Mouse (Mus musculus) cerebellum, adult 8-10 months (tissue): Measurements from ENCODE around the gene Zfp385c.
"Not testable (repeated sequence)": the region's sequence is repeated elsewhere in the genome, so short reads cannot be mapped to it uniquely, and the experiment has no call there.

Source experiments
- DNase-seq: peaks from one replicate; pipeline ENCODE4 v3.0.0; 2022

The Zfp385c gene

GRCm38 (mm10) chr11:100623867-100624266, 68.4 kb downstream of the Zfp385c start:
- no peak for DNase-seq

DNA sequence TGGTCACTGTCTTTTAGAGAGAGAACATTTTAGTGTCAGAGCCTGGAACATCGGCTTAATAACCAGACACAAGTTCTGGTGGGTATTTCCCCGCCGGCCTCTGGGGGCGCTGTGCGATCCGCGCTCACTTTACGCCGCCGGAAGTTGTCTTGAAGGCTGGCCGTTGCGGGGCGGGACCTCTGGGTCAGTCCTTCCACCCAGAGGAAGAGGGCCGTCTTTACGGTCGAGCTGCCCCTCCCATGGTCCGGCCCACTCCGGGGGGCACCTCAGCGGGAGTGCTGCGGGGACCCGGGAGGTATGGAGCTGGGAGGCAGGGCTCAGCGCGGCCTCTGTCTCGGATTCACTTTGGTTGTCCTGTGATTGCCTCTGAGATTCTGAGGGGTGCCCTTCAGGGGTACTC, 69.5 kb downstream of the Zfp385c start:
- peak; percentile 95 for DNase-seq

- no peak for DNase-seq
Measured at GRCm38 (mm10) chr11:100619982-100620381, 72.3 kb downstream of the Zfp385c start, which contains the start of gene Dnajc7. Gene Dnajc7 (minus strand): TSS chr11:100620168.

- DNase-seq, result peak; percentile 94
Measured at GRCm38 (mm10) chr11:100619485-100619975, 72.7 kb downstream of the Zfp385c start.

DNA sequence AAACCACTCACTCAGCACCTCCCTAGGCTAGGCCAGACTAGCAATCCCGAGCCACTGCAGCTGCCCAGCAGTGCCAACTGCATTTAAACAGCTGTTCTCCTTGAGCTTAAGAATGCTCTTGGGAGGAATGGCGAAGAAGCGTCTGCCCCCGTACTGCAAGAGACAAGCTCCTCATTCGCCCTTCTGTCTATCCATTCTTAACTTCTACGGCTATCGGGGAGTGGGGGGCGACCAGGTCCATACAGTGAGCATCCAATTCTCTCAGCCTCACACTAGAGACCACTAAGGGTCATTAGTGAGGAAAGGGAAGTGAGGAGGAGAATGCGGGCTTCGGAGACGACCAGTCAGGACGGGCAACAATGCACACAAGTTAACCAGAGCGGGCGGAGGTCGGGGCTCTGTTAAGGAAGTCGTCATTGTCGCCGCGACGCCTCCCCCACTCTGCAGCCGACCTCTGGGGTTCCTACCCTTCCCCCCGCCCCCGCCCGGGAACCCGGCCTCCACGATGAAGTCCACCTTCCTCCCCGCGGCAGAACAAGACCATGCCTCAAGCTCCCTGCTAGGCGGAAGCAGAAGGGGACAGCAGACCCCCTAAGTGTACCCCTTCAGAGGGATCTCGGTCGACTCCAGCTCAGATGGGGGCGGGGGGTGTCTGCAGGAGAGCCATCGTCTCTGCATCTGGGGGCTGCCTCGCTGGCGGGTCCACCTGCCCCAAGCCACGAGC, 73.3 kb downstream of the Zfp385c start, which contains the start of gene Nkiras2:
TSS of gene Nkiras2 (plus strand) at position 484 of the 724 bp plus-strand sequence.
- no peak for DNase-seq

DNA sequence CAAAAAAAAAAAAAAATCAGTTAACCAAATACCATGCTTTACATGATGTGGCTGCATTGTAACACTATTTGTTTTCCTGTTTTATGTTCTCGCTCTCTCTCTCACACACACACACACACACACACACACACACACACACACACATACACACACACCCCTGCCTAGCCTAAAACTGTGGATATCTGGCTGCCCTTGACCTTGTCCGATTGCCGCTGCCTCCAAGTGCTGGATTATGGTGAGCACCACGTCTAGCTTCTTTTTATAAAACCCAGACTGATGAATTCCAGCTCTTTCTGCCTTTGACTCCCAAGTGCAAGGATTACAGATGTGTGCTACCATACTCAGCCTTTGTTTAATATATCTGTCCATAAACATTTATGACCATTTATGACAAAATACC, 74.8 kb downstream of the Zfp385c start:
- no peak for DNase-seq

DNA sequence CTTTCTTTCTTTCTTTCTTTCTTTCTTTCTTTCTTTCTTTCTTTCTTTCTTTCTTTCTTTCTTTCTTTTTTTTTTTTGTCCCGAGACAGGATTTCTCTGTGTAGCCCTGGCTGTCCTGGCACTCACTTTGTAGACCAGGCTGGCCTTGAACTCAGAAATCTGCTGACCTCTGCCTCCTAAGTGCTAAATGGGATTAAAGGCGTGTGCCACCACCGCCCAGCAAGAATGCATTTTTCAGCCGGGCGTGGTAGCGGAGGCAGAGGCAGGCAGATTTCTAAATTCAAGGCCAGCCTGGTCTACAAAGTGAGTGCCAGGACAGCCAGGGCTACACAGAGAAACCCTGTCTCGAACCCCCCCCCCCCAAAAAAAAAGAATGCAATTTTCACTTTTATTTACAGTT, 75.4 kb downstream of the Zfp385c start:
- DNase-seq, result not testable (repeated sequence)

GRCm38 (mm10) chr11:100616332-100616731, 75.9 kb downstream of the Zfp385c start:
- no peak for DNase-seq

- no peak for DNase-seq
Measured at GRCm38 (mm10) chr11:100613241-100613640, 79.0 kb downstream of the Zfp385c start.

DNA sequence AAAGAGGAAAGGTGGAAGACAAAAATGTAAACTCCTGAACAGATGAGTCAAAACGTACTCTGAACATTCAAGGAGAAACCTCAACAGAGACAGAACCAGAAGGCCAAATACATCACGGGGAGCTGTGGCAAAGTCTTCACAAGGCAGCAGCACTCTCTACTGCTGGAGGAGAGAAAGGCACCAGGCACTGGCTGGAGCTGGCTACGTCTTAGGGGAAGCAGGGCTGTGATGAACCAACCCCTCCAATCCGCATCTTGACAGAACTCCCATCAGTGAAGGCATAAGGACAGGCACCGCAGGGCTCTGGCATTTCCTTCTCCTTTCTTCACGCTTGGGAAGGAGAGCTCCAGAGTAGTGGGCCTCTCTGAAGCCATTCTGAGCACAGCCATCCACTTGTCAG, 80.6 kb downstream of the Zfp385c start:
- DNase-seq, result no peak

GRCm38 (mm10) chr11:100609997-100610680, 82.1 kb downstream of the Zfp385c start:
- DNase-seq, result no peak

DNA sequence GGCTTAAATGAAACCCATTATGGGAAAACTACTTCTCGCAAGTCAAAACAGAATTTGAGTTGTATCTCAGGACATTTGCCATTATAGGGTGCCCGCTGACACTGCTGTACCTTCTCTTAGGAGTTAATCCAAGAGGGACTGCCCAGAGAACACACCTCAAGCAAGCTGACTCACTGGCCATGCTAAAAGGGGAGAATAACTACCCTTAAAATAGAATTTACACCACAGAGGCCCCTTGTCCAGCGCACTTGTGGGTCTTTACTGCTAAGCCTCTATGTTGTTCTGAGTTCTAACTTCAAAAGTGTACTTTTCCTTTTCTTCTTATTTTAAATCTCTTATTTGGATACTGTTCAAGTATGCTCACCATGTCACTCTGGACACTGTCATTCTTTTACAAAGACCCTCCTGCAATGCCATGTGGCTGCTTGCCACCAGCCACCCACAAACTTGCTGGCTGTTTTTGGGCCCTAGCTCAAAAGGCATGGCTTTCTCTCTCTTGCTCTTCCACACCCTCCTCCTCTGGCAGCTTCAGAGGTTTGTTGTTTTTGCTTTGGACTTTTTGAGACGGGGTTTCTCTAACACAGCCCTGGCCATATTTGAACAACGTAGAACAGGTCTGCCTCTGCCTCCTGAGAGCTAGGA, 82.8 kb downstream of the Zfp385c start:
- DNase-seq, result no peak

- DNase-seq, result no peak
Measured at GRCm38 (mm10) chr11:100608796-100609195, 83.5 kb downstream of the Zfp385c start.

DNA sequence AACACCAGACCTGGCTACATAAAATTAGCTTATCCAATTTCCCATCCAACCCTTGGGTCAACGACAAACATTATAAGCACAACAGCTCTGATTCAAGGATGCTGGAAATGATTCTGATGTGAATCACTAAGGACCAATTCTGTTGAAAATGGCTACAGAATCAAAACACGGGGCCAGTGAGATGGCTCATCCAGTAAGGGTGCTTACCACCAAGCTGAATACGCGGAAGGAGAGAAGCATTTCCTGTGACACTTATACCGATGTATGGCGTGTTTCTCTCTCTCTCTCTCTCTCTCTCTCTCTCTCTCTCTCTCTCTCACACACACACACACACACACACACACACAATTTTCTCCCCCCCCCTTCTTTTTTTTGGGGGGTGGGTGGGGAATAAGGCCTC, 85.1 kb downstream of the Zfp385c start:
- DNase-seq, result no peak

GRCm38 (mm10) chr11:100605451-100605850, 86.8 kb downstream of the Zfp385c start:
- DNase-seq, result peak; percentile 49

GRCm38 (mm10) chr11:100604321-100605005, 87.8 kb downstream of the Zfp385c start:
- no peak for DNase-seq

GRCm38 (mm10) chr11:100603813-100604212, 88.4 kb downstream of the Zfp385c start:
- DNase-seq, result no peak

GRCm38 (mm10) chr11:100603155-100603554, 89.1 kb downstream of the Zfp385c start:
- DNase-seq, result no peak

DNA sequence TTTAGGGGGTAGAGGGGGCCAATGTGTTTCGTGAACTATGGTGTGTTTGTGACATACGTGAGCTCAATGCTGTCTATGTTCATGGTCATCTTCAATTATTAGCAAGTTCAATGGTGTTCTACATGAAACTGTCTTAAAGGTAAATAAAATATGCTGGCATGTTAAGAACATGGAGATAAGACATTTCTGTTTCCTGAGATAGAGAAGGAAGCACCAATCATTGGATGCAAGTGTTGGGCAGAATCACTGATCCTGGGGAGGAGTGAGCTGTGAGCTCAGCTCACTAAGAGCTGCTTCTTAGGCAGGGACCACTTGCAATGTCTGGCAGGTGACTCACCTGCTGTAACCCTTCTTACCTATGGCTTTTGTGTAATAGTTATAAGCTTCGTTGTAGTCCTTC, 90.9 kb downstream of the Zfp385c start:
- DNase-seq, result no peak

- no peak for DNase-seq
Measured at GRCm38 (mm10) chr11:100598074-100598473, 94.2 kb downstream of the Zfp385c start.

DNA sequence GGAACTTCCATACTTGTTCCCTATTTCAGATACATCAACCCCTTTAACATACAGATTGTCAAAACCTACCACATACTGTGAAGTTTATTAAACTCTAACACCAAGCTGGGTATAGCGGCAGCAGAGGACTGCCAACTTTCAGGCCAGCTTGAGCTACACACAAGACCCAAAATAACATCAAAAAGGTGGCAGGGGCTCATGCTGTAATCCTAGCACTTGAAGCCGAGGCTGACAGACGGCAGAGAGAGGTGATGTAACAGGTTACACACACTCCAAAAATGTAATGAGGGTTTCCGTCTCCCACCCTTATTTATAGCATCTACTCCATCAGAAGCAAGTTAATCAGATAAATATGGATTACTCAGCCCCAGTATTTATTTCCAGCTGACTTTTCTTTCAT, 96.7 kb downstream of the Zfp385c start:
- DNase-seq, result no peak

GRCm38 (mm10) chr11:100594608-100595007, 97.6 kb downstream of the Zfp385c start:
- DNase-seq, result no peak
